Mouse (Mus musculus): ENCODE data around the gene Grid1.

Gene Grid1

DNA sequence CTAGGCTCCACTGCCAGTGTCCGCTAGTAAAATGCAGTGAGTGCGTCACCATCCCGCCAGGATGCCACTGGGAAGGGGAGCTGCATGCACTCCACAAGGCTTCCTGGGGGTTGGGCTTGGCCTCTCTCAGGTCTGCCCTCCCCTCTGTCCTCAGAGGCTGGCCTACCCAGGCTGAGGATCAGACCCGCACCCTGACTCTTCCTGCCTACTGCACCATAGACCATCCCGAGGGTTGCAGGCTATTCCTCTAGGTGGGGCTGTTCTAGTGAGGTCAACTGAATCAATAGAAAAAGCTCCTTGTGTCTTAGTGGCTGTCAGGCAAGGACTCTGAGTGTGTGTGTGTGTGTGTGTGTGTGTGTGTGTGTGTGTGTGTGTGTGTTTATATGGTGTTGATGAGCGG lies 19.1 kb downstream of the Grid1 start:
- DNase-seq, result no peak

DNA sequence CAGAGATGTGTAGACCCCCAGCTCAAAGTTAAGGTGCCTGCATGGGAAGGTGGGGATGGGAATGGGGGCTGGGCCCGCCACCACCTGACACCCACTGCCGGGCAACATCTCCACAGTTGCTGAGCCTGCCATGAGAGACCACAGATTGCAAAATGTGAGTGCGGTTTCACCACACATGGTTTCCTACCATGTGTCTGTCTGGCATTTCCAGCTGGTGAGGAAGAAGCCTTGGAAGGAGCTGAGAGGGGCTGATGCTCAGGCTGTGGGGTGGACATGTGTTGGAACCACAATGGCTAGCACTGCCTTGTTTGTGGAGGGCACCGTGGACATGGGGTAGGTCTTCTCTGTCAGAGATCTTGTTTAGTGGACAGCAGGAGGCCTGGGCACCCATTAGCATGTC lies 20.0 kb downstream of the Grid1 start:
- no peak for DNase-seq

DNA sequence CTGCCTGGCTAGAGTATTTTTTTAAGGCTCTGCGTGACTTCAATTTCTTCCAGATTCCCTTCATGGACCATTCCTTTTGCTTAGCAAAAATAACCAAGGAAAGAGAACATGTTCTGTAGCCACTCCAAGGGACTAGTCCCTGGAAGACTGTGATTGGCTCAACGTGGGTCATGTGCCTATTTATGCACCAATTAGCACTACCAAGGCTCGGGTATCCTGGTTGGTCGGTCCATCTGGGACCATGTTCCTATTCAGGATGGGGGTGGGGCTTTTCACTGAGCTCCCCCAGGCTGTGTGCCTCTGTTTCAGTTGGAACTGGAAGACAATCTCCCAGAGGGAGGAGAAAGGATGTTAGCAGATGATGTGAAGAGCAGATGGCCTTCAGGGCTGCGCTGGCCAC lies 23.7 kb downstream of the Grid1 start:
- no peak for DNase-seq

DNA sequence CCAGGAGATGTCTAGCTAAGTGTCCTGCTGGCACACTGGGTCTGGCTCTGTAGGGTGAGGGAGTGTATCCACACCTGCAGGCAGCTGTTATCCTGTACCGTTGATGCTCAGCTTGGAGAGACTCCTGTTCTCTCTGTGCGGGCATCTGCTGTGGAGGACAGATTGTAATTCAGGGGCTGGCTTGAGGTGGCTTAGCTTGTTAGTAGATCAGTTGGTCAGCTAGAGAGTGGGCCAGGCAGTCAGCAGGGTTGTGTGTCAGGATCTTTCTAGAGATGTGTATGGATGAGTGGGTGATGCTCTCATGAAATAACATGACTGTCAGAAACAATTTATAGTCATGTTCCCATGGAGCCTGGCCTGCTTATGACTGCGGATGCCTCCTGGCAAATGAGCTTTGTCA lies 24.3 kb downstream of the Grid1 start:
- DNase-seq, result no peak

DNA sequence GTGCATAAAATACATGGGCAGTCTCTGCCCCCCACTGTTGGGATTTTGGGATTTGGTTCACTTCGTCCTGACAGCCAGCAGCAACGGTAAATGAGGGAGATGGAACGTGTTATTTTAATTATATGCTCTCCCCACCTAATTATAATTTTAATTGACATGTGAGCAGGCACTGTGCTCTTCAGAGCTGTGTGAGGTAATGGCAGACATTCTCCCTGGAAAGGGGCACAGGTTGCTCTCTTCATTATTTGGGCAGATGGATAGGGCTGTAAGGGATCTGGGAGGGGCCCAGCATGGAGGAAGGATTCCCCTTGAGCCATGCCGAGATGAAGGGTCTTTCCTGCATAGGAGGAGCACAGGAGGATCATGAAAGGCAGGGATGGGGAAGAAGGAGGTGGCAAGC lies 26.9 kb downstream of the Grid1 start:
- no peak for DNase-seq

DNA sequence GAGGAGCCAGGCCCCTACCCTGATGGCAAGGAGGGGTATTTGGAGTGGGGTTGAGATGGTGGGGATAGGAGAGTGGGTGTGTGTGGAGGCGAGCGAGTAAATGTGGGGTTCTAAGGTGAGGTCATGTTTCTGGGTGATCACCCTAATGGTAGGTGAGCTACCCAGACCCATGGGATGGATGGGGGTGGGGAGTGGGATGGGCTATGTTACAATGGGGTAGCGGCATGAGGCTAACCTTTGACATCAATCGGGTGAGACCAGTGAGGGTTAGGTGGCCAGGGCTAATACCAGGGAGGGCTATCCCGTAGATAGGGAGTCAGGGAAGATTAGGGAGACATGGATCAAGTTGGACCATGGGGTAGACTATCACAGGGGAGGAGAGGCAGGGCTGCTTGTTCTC lies 27.7 kb downstream of the Grid1 start:
- DNase-seq, result no peak

DNA sequence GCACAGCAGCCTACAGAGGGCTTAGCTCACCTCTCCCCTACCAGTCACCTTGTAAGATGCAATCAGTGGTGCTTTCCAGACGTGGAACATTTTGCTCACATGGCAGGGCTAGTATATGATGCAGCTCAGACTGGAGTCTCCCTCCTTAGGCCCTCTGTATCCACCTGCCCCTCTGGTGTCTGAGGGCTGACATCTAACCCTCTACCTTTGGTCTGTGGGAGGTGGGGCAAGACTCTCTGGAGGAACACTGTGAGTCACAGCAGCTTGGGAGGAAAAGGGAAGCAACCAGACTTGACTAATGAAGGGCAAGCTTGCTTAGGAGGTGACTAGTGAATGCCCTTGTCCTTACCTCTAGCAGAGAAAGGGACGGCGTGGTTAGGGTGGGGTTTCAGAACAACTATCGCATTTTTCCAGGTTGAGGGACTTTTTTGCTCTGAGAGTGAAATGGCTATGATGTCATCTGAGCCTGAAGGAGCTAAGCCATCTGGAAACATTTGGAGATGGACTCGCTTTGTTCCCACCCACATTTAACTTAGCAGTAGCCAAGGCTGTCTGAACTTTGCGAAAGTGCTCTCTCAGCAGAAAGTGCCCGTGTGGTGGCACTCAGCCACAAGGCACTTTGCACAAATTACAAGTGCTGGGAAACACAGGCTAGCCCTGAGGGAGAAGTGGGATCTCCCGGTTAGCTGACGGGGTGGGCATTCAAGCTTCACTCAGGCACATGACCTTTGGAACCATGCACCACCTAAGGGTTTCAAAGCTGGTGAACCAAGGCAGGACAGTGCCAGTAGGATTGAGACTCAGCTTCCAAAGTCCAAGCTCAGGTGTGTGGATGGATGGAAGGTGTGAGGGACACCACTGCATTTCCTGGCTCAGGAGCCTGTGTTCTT lies 41.2 kb downstream of the Grid1 start:
- no peak for DNase-seq

DNA sequence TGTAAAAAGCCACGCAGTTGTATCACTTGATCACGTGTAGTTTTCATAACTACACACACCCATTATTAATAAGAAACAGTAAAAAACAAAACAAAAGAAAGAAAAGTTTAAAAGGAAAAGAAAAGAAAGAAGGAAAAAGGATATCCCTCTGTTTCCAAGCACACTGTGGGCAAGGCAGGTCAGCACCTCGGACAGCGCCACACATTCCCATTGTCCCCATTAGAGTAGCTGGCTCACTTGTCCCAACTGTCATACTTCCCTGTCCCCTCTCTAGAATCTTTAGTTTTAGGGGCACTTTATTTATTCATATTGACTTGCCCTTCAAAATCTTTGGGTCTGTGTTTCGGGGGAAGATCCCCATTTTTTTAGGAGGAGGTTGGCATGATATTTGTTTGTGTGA lies 47.4 kb downstream of the Grid1 start:
- peak; percentile 47 for DNase-seq

DNA sequence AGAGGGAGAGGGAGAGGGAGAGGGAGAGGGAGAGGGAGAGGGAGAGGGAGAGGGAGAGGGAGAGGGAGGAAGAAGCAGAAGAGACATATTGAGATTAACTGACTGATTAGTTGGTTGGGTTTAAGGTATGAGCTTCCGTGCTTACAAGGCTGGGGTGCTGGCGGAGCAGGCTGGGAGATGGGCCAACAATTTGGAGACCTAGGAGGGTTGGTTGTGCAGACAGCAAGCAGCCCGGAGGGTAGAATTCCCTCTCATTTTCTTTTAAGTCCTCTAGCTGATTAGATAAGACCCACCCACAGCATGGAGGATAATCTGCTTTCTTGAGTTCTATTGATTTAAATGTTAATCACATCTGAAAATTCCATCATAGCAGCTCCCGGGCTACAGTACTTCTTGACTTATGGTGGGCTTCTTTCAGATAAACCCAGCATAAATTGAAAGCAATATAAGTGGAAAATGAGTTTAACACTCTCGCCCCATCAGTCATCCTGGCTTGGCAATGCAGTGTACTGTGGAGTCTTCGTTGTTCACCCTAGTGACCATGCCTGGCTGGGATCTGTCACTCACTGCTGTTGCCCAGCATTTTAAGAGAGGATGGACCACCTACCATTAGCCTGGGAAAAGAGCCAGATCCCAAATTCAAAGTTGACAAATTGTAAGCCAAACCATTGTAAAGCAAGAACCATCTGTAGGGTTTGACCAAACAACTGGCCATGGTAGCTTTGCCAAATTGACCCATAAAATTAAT lies 48.8 kb downstream of the Grid1 start:
- DNase-seq, result no peak

DNA sequence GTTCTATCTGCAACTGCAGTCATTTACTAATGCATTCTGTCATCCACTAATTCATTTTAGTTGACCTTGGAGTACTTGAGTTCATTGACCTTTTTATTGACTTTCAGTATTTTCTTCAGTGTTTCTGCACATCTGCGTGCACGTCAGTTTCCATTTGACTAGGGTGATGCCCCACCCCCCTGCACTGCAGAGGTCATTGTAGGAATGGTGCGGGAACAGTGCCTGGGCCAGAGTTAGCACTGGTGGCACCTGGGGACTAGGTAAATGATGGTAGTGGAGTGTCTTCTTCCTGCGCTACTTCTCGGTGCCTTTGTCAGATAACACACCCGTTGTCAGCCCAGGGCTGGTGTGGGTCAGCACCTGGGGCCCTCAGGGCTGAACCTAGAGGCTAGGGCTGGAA lies 60.1 kb downstream of the Grid1 start:
- DNase-seq, result no peak

DNA sequence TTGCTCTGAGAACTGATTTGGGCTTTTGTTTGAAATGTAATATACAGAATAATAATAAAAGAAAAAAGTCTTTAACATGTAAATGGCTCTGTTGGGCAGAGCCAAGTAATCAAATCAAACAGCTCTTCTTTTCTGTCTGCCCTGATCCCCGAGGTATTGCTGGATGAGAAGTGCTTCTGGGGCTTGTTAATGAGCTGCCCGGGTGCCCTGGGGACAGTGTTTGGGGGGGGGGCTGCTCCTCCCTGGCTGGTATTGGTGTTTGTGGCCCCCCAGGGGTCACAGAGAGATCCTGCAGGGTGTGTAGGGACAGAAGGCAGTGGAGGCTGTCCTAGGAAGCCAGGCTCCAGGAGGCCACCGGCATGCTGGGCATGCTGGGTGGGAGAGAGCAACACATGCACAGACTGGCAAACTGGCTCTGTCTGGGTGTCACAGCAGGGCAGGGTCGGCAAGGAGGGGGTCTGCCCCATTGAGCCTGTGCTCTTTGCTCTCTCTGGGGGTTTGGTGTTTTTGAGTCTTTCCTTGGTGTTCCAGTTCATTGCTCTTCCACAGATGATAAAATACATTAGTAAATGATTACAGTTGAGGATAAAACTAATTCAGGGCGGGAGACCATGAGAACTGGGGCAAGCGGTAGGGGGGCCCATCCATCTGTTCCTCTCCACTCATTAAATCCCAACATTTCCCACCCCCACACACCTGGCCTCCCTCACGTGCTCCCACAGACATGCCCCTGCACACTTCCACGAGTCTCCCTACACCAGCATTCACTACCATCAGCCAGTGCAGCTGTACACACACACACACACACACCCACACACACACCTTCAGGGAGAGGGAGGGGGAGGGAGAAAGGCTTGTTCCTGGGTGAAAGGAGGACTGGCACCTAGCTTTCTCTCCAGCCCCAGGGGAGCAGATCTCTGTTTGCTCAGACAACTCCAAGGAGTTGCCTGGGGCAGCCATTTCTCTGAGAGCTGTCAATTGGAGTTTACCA lies 60.8 kb downstream of the Grid1 start:
- no peak for DNase-seq

DNA sequence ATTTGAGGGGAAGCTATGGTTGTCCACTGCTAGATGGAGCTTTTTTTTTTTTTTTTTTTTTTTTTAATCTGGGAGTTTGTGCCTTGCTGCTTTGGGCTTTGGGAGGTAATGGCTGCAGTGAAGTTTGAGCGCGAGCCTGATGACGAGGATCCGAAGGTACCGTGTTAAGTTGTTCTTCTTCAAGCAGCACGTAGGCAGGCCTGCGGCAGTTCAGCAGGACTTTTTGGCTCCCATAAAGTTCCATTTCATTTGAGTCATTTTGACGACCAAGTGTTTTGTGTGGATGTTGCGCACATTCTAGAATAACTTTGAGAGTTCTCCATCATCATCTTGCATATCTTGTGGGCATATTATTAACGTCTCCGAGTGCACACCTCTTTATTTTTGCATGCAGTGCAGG lies 64.3 kb downstream of the Grid1 start:
- DNase-seq, result no peak

DNA sequence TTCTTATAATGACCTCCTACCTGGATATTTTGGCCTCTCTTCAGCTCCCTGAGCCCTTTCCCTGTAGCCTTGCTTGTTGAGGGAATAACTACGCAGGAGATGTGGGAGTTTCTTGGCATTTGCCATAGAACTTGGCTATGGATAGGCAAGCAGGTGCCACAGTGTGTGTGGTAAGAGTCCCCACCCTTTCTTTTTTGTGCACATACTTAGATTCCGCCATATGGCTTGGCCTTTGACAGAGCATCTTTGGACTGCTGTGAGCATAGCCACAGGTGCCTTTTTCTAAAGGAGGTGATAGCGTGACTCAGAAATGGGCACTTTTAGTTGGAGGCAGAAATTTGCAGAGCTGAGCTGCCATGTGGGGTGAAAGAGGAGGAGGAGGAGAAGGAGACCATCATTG lies 64.7 kb downstream of the Grid1 start:
- DNase-seq, result no peak

DNA sequence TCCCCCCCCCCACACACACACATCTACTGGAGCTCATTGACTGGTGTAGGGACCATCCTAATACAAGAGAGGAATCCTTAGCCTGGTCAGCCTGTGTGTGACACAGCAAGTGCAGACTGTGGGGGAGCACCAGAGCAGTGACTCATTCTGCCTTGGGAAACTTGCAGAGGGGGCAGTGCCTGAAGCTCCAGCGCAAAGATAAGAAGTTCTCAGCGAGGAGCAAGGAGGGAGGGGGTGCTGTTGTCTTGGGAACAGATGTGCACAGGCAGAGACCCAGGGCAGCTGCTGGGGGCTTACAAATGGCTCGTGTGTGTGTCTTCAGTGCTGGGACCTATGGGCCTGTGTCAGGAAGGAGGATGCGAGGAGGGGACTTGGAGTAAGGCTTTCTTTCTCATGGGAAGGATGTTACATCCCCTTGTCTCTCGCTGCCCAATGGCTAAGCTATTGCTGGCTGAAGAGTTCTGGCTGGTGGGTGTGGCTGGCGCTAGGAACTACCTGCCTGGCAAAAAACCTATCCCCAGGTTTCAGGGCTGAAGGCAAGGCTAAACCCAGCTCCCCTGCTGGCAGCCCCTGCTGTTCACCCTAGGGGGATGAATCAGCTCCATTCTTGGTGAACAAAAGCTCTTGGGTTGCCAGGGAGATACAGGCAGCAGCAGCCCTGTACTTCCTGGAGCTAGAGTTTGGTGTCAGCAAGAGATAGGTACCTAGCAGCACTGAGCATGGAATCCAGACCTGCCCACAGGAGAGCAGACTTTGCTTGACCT lies 72.0 kb downstream of the Grid1 start:
- no peak for DNase-seq

DNA sequence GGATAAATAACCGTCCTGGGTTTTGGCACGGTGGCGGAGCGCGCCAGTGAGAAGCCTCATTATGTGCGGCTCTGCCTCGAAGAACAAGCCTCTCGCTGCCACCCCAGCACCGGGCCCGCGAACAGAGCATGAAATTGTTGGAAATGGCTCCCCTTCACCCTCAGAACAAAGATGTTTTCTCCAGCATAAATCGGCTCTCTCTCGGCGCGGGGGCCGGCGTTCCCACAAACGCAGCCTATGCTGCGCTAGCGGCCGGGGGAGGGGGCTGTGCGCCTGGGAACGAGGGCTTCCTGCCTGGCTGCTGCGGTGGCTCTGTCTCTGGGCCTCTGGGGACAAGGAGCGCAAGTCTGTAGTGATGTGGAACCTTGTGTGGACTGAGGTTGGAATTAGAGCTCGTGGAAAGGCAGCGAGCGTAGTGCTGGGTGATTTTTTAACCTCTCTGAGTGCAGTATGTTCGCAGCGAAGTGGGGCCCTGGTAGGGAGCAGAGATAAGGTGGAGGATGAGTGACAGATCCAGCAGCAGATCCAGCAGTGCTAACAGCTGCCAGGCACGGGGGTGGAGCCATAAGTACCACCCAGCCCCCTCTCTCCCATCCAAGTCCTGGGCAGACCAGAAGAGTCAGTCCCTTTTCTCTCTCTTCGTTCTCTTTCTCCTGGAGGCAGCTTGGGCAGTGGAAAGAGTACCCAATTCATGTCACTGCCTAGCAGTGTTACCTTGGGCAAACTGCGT lies 76.5 kb downstream of the Grid1 start:
- no peak for DNase-seq

DNA sequence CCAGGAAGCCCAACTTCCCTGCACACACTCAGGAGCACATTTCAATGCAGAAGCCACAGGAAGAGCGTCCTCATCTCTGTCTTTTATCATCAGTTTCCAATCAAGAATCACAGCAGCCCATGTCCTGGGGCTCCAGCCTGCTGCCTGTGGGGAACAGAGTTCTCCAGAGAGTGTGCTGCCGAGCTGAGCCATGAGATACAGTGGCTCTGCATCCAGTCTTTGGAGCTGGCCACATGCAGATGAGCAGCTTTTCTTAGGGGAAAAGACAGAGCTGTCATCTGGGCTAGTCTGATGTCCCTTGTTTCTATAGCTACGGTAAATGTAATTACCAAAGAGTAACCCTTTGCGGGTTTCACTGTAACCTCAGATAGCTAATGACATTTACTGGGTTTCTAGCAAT lies 83.9 kb downstream of the Grid1 start:
- no peak for DNase-seq

DNA sequence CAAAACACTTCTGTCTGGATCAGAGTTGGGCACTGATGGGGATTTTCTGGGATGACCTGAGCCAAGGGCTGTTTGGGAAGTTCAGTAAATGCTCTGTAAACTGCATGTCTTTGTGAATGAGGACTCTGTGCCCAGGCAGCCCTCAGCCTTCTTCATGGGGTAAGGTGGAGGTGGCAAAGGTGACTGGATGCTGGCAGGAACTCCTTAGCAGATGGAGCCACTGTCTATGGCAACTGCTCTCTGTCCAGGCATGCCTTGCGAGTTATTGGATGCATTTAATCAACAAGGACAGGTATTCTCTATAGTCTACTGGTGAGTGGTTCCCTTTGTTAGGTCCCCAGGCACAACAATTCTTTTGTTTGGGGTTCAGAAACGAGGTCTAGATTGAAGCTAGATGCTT lies 85.8 kb downstream of the Grid1 start:
- DNase-seq, result no peak

DNA sequence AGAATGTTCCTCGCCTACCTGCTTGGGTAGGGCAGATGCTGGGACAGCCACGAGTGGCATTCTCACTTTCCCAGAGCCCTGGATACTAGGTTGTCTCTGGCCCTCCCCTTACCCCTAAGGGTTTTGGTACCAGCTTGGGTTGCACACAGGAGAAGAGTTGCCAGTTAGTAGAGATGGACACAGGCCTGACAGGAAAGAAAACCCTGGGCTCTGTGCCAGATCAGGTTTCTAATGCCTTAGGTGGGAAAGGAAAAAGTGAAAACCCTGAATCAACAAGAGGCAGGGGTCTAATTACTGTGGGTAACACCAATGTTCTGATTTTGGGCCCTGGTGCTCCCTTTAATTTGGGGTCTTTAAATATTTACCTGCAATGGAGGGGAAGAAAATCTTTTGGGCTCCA lies 88.5 kb downstream of the Grid1 start:
- DNase-seq, result no peak

DNA sequence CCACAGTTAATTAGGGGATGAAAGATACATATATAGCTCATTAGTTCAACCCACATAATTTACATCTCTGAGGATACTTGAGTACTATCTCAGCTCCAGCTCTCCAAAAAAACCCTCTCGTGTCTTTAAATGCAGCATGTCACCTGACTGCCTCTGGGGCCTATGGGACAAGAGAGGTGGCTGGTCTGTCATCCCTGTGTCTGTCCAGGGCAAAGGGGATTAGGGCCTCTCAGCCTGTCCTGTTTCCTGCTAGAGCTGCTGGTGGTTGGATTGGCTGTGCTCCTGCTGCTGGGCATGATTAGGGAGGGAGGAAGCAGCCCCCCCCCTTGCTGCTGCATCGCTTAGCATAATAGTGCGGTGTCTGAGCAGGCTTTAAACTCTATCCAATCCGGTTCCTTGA lies 88.9 kb downstream of the Grid1 start:
- no peak for DNase-seq

DNA sequence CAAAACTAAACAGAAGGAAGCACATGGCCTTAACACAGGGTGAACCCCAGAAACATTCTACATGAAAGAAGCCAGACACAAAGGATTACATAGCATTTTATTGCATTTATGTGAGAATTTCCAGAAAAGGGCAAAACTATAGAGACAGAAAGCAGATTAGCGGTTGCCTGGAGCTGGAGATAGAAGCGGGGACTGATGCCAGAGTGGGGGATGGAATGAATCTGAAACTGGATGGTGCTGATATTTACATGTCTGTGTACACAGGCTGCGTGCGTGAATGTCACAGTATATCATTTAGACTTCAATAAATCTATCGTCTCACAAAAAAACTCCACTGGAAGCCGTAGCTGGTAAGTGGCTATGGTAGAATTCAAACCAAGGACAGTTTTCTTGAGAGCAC lies 96.4 kb downstream of the Grid1 start:
- DNase-seq, result no peak

DNA sequence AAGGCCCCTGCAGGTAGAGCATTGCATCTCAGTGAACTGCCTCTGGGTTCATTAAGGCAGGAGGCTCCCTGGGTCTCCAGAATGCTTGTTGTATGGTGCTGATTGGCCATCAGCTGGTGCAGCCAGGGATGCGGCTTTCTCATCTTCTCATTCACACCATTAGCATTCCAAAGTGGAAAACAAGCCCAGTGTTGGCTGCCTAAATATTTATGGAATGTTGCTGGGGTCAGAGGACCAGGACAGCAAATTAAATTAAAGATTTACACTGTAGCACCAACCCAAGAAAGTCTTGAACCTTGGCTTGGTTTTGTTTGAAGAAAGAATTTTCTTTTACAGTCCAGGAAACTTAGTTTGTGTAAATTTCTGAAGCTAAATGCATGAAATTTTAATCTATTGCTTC lies 97.2 kb downstream of the Grid1 start:
- no peak for DNase-seq

DNA sequence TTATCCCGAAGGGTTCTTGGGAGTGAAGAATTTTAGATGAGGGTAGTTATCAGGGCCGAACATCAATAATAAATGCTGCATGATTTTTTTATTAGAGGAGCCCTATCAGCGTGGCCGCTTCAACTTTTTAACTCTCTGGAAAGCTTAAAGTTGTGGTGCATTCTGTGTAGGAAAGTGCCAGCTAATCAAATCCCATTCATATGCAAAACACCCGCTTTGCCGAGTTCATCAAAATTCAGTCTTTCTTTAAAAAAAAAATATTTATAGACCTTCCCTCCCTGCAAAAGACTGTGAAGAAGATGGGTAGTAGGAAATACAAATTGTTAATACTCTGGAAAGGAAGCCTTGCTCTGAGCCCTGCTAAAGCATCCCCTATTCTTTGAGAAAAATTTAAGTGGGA lies 99.3 kb downstream of the Grid1 start:
- no peak for DNase-seq

Data from thymus, postnatal 4 days (tissue).